Mouse (Mus musculus) intestine, embryonic 15.5 days (tissue): ENCODE results near the gene Dtx1. TPM values are rescaled to one million over a fixed set of nuclear protein-coding genes. Genes with fewer than 3 reads are reported as not detected.

Experiments used
- ATAC-seq: fragments of 200-750 bp; cut with Nextera tagmentation; 2 replicates; pipeline ENCODE4 v1.8.0; 2017; ENCODE audit warnings: moderate TSS enrichment, moderate library complexity
- H3K27ac ChIP-seq: fragments of 300-500 bp; sonication (generic); 2 replicates; pipeline ENCODE4 v1.5.1; 2015; ENCODE audit warnings: mild to moderate bottlenecking, inconsistent platforms
- H3K27me3 ChIP-seq: fragments of 300-500 bp; sonication (generic); replicated peaks from 2 replicates; pipeline ENCODE4 v1.6.1; 2015; ENCODE audit warnings: inconsistent platforms
- H3K36me3 ChIP-seq: fragments of 300-500 bp; sonication (generic); 2 replicates; pipeline ENCODE4 v1.6.1; 2015; ENCODE audit warnings: inconsistent platforms
- H3K4me1 ChIP-seq: fragments of 300-500 bp; sonication (generic); replicated peaks from 2 replicates; pipeline ENCODE4 v1.6.1; 2015; ENCODE audit warnings: inconsistent platforms
- H3K4me2 ChIP-seq: fragments of 300-500 bp; sonication (generic); replicated peaks from 2 replicates; pipeline ENCODE4 v1.6.1; 2015; ENCODE audit warnings: mild to moderate bottlenecking, inconsistent platforms
- H3K4me3 ChIP-seq: fragments of 300-500 bp; sonication (generic); replicated peaks from 2 replicates; pipeline ENCODE4 v1.5.1; 2015; ENCODE audit warnings: inconsistent platforms
- H3K9ac ChIP-seq: fragments of 300-500 bp; sonication (generic); 2 replicates; pipeline ENCODE4 v1.6.1; 2015; ENCODE audit warnings: inconsistent platforms
- H3K9me3 ChIP-seq: fragments of 300-500 bp; sonication (generic); 2 replicates; pipeline ENCODE4 v1.6.1; 2016; ENCODE audit warnings: inconsistent platforms
- WGBS: fragments of 180-500 bp; shearing (Covaris S2); methylation state at CpG from one replicate; pipeline ENCODE4 v1.1.7; 2015; 5-methylcytosine and 5-hydroxymethylcytosine counted together
- polyA plus RNA-seq: library from polyadenylated mRNA; unstranded; fragments of >200 nt; fragmentation: Nextera tagmentation; extraction: Ambion mirVana; gene quantifications from 2 replicates; pipeline ENCODE4 v1.2.1, GENCODE M21; 2015

Dtx1 gene
- polyA plus RNA-seq, 1 experiment from 2014 or later: 4.3 TPM

DNA sequence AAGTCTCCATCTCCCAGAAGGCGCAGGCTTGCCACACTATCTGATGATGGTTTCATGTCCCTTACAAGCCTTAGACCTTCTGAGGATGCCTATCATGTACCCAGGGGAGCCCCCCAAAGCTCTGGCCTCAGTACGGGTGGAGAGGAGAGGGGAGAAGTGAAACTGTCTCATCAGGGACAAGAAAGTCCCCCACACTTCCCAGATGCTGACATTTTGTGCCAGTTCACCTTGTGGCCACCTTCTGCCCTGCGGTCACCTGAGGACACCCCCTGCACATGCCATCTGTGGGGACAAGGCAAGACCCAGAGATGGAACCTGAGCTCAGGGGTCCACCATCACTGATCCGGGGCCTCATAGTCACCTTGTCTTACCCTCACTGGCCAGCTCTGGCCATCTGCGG is 23.8 kb downstream of the Dtx1 start:
- Histone ChIP-seq H3K4me3 (no peak overlapping the region), H3K27me3 (peaks cover 16% of the 10 kb centered on the region), H3K4me2 (no peak overlapping the region), H3K27ac (no peak overlapping the region), H3K36me3 (no peaks in the 10 kb centered on the region), H3K4me1 (0 out of 2 replicates have a peak, but pooled peaks cover 4% of the 10 kb centered on the region), H3K9me3 (no peaks in the 10 kb centered on the region), H3K9ac (no peak overlapping the region)
- WGBS: 83% methylated on average over 5 of the region's 5 CpGs
- ATAC-seq: no peak

DNA sequence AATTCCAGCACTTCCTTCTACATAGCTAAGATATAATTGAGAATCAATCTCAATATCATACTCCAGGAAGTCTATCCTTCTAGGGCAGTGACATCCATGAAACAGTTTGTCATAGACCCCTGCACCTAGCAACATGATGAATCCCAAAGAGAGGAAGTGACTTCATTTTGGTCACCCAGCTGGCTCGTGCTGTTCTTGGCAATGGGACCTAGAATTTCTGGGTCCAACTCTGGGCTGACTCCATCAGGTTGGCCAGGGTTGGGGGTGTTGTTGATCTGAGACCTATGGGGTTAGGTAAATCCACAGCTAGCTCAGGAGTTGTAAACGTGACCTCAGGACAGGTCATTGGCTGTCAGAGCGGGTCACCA is 24.3 kb downstream of the Dtx1 start:
- Histone ChIP-seq H3K36me3 (no peaks in the 10 kb centered on the region), H3K4me2 (no peak overlapping the region), H3K9me3 (no peaks in the 10 kb centered on the region), H3K4me3 (no peak overlapping the region), H3K9ac (no peak overlapping the region), H3K27ac (no peak overlapping the region), H3K27me3 (peaks cover 17% of the 10 kb centered on the region), H3K4me1 (0 out of 2 replicates have a peak, but pooled peaks cover 4% of the 10 kb centered on the region)
- WGBS: 75% methylated on average over 3 of the region's 3 CpGs
- no peak for ATAC-seq

DNA sequence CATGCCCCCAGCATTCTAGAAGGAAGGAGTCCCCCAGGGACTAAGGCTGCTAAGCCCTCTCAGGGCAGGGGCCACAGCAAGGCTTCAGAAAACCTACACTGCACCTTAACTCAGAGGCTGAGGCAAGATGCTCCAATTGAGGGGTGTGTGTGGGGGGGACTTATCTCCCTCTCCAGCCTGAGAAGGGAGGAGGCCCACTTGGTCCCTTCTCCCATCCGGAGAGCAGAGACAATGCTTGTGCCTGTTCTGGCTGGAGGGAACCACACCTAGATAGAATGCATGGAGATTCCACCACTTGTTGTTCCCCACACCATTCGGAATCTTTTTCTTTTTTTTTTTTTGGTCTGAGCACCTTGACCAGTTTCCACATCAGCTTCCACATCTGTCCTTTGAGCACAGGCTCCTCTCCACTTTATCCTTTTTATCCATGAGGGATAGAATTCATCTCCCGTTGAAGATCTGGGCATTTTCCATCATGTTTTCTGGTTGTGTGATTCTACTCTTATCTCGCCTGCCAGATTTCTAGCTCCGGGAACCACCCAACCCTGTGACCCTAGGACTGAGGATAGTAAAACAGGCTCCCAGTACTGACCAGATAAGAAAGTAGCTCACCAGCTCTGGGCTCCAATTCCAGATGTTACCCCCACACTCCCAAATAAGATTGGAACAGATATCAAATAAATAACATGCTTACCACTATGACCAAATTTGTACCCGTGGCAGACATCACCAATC is 24.8 kb downstream of the Dtx1 start:
- Histone ChIP-seq H3K4me2 (no peak overlapping the region), H3K4me3 (no peak overlapping the region), H3K9me3 (no peaks in the 10 kb centered on the region), H3K36me3 (no peaks in the 10 kb centered on the region), H3K27ac (no peak overlapping the region), H3K27me3 (peaks cover 22% of the 10 kb centered on the region), H3K9ac (no peak overlapping the region), H3K4me1 (0 out of 2 replicates have a peak, but pooled peaks cover 4% of the 10 kb centered on the region)
- no peak for ATAC-seq
- WGBS: 69% methylated on average over 6 of the region's 6 CpGs

DNA sequence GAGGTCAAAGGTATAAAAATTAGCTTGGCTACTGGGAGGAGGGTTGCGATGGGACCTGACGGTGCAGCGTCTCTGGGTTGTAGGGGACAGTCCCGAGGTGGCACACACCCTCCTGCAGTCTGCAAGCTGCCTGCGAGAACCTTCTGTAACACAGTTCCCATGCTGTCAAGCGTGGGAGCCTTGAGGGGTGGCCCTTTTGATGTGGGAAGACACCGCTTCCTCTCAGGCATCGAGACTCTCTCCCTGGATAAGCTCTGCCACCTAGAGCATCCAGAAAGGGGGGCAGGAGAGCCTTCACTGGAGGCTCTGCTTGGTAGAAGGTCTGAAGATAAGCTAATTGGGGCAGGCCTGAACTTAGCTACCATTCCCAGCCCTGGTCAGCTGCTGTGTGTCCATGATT is 26.0 kb downstream of the Dtx1 start:
- no peak overlapping the region for H3K27ac ChIP-seq
- no peaks in the 10 kb centered on the region for H3K9me3 ChIP-seq
- H3K9ac ChIP-seq: no peak overlapping the region
- peaks cover 27% of the 10 kb centered on the region for H3K27me3 ChIP-seq
- no peaks in the 10 kb centered on the region for H3K36me3 ChIP-seq
- 73% methylated on average over 8 of the region's 8 CpGs for WGBS
- peaks cover 5% of the 10 kb centered on the region; the same call in 1 of the 2 replicates for H3K4me1 ChIP-seq
- no peak overlapping the region for H3K4me2 ChIP-seq
- ATAC-seq: no peak
- H3K4me3 ChIP-seq: no peak overlapping the region

DNA sequence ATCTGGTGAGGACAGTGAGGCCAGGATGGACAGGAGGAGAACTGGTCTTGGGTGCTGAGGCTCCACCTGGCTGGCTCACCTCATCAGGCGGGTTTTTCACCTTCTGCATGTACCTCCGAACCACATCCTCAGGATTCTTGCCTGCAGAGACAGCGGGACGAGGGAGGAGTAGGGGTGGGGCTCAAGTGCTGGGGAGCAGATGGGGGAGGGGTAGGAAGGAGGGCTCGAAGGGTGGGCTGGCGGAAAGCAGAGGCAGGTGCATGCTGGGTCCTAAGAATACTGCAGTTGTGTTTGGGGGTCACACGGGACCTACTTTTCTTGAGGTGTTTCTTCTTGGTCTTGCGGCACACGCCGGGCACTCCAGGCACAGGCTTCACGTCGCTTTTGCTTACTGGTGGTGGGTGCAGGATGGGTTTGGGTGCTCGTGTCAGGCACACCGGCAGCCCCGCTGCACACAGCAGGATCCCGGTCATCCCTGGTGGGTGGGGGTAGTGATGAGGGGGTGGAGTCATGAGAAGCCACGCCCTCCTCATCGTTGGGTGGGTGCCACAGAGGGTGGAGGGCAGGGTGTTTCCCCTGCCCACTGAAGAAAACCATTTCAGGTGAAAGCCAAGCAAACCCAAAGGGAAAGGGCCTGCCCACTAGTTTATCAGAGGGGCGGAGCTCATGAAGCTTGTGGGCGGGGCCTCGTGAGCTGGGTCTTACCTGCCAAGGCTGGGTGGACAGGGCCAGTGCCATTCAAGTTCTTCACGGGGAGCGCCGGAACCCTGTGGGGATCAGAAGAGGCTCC is 28.6 kb downstream of the Dtx1 start:
- no peaks in the 10 kb centered on the region for H3K36me3 ChIP-seq
- H3K9ac ChIP-seq: no peak overlapping the region
- H3K4me2 ChIP-seq: peak overlapping the region; percentile 11; the same call in 1 of the 2 replicates
- peaks cover 27% of the 10 kb centered on the region for H3K27me3 ChIP-seq
- H3K27ac ChIP-seq: no peak overlapping the region
- no peak for ATAC-seq
- no peaks in the 10 kb centered on the region for H3K9me3 ChIP-seq
- peaks cover 18% of the 10 kb centered on the region for H3K4me1 ChIP-seq
- H3K4me3 ChIP-seq: no peak overlapping the region
- WGBS: 10% methylated on average over 24 of the region's 24 CpGs

DNA sequence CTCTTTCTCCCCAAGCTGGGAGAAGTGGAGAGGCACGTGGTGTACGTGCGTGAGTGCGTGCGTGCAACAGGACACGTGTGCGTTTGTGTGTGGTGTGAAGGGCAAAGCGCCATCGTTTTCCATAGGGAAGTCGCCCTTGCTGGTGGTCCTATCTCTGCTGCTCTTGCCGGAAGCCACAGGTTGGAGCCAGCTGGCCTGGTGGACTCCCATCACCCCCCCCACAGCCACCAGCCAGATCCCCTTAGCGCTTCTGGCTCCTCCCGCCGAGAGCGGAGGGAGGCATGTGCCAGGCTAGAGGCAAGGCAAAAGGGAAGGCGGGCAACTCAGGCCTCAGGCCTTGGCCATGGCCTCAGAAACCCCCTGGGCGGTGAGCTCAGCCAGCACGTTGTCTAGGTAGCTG is 30.8 kb downstream of the Dtx1 start:
- no peak overlapping the region for H3K4me3 ChIP-seq
- H3K4me2 ChIP-seq: no peak overlapping the region
- 91% methylated on average over 18 of the region's 18 CpGs for WGBS
- no peak overlapping the region for H3K9ac ChIP-seq
- no peaks in the 10 kb centered on the region for H3K36me3 ChIP-seq
- H3K27ac ChIP-seq: no peak overlapping the region
- no peak for ATAC-seq
- no peaks in the 10 kb centered on the region for H3K9me3 ChIP-seq
- H3K27me3 ChIP-seq: peaks cover 27% of the 10 kb centered on the region
- peaks cover 18% of the 10 kb centered on the region for H3K4me1 ChIP-seq

DNA sequence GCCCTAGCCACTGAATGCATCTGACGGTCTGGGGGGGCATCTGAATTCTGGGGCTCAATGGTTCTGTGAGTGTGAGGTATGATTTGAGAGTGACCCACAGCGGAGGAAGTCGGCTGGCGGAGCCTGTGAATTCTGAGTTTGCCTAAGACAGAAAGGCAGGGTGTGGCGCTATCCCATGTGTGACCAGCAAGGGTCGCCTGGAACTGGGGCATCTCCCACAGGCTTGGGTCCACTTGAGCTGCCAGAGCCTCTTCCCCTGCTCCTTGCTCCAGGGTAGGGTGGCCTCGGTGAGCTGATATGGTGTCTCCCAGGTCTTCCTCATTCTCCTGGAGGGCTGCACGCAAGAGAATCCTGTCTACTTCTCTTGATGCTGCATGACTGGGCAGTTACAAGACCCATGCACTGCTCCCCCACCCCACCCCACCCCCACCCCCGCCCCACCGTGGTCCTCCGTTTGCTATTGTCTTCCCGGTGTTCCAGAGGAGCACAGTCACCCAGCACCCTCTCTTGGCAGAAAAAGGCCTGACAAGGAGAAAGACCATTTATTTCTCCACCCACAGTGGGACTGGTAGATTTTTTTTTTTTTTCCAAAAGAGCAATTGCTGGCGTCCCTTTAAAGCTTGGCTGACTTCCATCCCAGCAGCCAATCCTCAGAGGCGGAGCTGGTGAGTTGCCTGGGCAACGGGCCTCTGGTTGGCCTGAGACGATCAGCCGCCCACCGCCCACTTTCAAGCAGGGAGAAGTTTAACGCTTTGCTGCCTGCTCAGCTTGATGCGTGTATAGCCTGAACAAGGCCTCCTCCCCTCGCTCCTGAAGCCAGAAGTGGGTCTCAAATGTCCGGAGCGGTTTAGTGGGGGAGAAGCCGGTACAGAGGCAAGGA is 31.8 kb downstream of the Dtx1 start:
- Histone ChIP-seq H3K27ac (0 out of 2 replicates have a peak overlapping the region, but pooled peaks have one; percentile 44), H3K9ac (0 out of 2 replicates have a peak overlapping the region, but pooled peaks have one; percentile 20)

DNA sequence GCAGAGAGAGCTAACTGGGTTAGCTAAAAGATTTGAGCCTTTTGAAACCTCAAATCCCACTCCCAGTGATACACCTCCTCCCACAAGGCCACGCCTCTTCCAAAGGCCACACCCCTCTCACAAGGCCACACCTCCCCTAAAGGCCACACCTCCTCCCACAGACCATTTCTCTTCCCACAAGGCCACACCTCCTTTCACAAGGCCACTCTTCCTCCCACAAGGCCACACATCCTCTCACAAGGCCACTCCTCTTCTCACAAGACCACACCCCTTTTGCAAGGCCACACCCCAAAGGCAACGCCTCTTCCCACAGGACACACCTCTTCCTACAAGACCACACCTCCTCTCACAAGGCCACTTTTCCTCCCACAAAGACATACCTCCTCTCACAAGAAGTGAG is 34.2 kb downstream of the Dtx1 start:
- Histone ChIP-seq H3K9ac (no peak overlapping the region), H3K9me3 (no peaks in the 10 kb centered on the region), H3K36me3 (no peaks in the 10 kb centered on the region), H3K27me3 (peaks cover 14% of the 10 kb centered on the region), H3K27ac (no peak overlapping the region), H3K4me3 (no peak overlapping the region), H3K4me1 (peaks cover 19% of the 10 kb centered on the region), H3K4me2 (no peak overlapping the region)
- no peak for ATAC-seq
- 24% methylated on average over 2 of the region's 2 CpGs for WGBS

More for the DNA sequence above, 31.8 kb downstream of the Dtx1 start:
- Histone ChIP-seq H3K4me3 (peak overlapping the region; percentile 25), H3K4me1 (peaks cover 18% of the 10 kb centered on the region), H3K9me3 (no peaks in the 10 kb centered on the region), H3K36me3 (no peaks in the 10 kb centered on the region), H3K4me2 (peak overlapping the region; percentile 67), H3K27me3 (peaks cover 31% of the 10 kb centered on the region)
- ATAC-seq: peak; percentile 91
- WGBS: 2% methylated on average over 24 of the region's 24 CpGs

DNA sequence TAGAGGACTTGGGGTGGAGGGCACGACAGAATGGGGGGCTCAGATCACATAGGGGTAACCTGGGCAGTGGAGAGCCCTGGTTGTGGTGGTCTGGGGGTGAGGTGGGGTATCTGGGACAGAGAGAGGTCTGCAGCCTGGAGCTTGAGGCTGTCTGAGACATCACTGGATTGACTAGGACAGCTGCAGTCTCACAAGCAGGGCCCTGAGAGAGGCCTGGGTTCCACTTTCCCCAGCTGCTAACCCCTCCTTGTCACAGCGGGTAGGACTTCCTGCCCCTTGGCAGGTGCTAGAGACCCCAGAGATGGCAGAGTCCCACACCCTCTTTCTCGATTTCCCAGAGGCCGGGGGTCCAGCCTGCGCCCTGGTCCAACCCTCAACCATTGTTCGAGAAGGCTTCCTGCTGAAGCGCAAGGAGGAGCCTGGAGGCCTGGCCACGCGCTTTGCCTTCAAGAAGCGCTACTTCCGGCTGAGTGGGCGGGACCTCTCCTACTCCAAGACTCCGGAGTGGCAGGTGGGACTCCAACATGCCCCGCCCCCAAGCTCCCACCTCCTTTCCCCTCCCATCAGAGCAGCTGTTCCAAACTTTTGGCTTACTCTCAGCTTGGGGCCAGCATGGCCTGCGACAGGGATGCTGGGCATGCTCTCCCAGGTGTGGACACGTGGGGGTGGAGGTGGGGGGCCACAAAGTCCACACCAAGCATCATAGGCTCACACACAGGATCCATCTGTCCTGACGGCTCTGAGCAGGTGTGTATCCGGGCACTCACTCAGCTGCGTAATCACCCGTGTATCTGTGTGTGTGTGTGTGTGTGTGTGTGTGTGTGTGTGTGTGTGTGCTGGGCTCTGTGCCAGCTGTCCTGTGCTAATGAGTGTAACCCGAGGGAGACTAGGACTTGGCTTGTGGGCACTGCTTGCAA is 37.2 kb downstream of the Dtx1 start:
- WGBS: 30% methylated on average over 21 of the region's 21 CpGs
- peak overlapping the region; percentile 26 for H3K4me2 ChIP-seq
- ATAC-seq: peak; percentile 52

DNA sequence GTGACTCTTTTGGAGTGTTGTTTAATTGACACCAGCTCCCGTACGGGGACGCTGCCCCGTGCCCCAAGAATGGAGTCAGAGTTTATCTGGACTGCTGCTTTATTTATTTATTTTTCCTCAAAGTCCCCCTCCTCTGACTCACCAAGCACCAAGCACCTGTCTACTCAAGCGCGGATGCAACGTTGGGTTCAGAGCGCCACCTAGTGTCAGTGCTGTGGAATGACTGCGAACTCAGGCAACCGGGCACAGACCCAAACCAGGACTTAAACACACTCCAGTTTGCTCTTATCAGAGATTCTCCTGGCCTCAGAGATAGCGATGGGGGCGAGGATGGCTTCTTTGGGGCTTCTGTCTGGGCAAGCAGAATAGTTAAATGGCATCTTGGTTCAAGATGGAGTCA is 38.1 kb downstream of the Dtx1 start:
- no peaks in the 10 kb centered on the region for H3K36me3 ChIP-seq
- ATAC-seq: no peak
- H3K4me3 ChIP-seq: no peak overlapping the region
- H3K27me3 ChIP-seq: 0 out of 2 replicates have a peak, but pooled peaks cover 4% of the 10 kb centered on the region
- 3% methylated on average over 12 of the region's 12 CpGs for WGBS
- H3K4me1 ChIP-seq: peaks cover 5% of the 10 kb centered on the region
- no peak overlapping the region for H3K27ac ChIP-seq
- no peak overlapping the region for H3K4me2 ChIP-seq
- H3K9me3 ChIP-seq: no peaks in the 10 kb centered on the region
- no peak overlapping the region for H3K9ac ChIP-seq

More for the DNA sequence above, 37.2 kb downstream of the Dtx1 start:
- Histone ChIP-seq H3K9ac (no peak overlapping the region), H3K27ac (no peak overlapping the region), H3K4me1 (peaks cover 10% of the 10 kb centered on the region), H3K36me3 (no peaks in the 10 kb centered on the region), H3K4me3 (no peak overlapping the region), H3K9me3 (no peaks in the 10 kb centered on the region), H3K27me3 (0 out of 2 replicates have a peak, but pooled peaks cover 4% of the 10 kb centered on the region)

DNA sequence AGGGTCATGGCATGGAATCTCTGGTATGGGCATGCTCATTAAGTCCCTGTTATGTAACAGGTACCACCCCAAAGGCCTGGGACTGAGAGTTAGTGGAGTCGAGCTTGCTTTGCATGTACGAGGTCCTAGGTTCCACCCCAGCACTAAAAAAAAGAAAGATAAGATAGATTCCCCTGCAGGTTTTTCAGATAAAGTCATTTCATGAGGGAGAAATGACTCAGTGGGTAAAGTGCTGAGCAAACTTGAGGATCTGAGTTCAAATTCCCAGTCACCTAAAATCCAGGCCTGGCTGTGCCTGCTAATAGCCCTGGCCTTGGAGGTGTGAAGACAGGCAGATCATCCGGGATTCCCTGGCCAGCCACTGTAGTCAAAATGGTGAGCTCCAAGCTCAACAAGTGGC is 39.9 kb downstream of the Dtx1 start:
- Histone ChIP-seq H3K9ac (no peak overlapping the region), H3K4me3 (no peak overlapping the region), H3K27ac (no peak overlapping the region), H3K36me3 (no peaks in the 10 kb centered on the region), H3K9me3 (no peaks in the 10 kb centered on the region), H3K4me1 (peaks cover 5% of the 10 kb centered on the region), H3K4me2 (no peak overlapping the region), H3K27me3 (0 out of 2 replicates have a peak, but pooled peaks cover 4% of the 10 kb centered on the region)
- no peak for ATAC-seq
- 61% methylated on average over 3 of the region's 3 CpGs for WGBS
